Comparison of ENCODE assay signal across 22 mouse cellular contexts in the genomic region with DNA sequence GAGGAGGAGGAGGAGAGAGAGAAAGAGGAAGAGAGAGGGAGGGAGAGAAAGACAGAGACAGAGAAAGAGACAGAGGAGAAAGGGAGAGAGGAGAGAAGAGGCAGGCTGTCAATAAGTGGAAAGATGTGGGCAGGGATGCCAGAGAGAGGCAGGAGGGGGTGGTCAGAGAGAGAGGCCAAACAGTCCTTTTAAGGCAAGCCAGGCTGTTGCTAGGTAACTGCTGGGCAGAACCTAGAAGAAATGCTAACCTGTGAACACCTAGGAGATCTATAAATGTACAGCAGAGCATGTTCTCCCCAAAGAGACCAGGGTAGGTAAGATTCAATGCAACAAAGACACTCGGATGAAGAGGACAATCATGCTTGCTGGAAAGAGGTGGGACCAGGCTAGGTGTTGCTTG.
A peak's percentile ranks its signal among the peaks of the same experiment; 100 is the strongest.
DNase-seq lines count a peak whose midpoint lies in the region; ATAC-seq and TF ChIP-seq lines count a peak whose summit lies in the region.
"Had no signal": no experiment of that assay in that cellular context is flagged by ENCODE, and none has a peak within 500 bp of the region (broad histone marks: within the 10 kb centered on the region; RNA-seq: fewer than 3 reads in every experiment).

No protein-coding gene starts in this region.

- no peaks in the 10 kb centered on the region for H3K27me3 ChIP-seq in forebrain, postnatal 0 days (ENCODE audit: insufficient read depth, low read length)
- no peaks in the 10 kb centered on the region for H3K27me3 ChIP-seq in forebrain, embryonic 14.5 days (replicated peaks; ENCODE audit: control insufficient read depth, insufficient read depth, low read length)
- H3K27me3 ChIP-seq: limb, embryonic 12.5 days; liver, embryonic 12.5 days had no signal

- H3K4me3 ChIP-seq in forebrain, postnatal 0 days (ENCODE audit: low read depth, low read length), result no peak overlapping the region
- H3K4me3 ChIP-seq in forebrain, embryonic 14.5 days (ENCODE audit: low read depth, low read length), result no peak overlapping the region
- H3K4me3 ChIP-seq: limb, embryonic 12.5 days; liver, embryonic 12.5 days had no signal

- no peak overlapping the region for H3K4me2 ChIP-seq in forebrain, postnatal 0 days (ENCODE audit: low read depth)
- no peak overlapping the region for H3K4me2 ChIP-seq in forebrain, embryonic 14.5 days (ENCODE audit: low read length)
- H3K4me2 ChIP-seq: heart, embryonic 11.5 days; hindbrain, embryonic 14.5 days; limb, embryonic 12.5 days; liver, embryonic 12.5 days; lung, embryonic 14.5 days had no signal

- H3K4me1 ChIP-seq in forebrain, postnatal 0 days (ENCODE audit: insufficient read depth), result no peaks in the 10 kb centered on the region; the same call in none of the 2 replicates
- no peaks in the 10 kb centered on the region; the same call in 1 of the 2 replicates for H3K4me1 ChIP-seq in forebrain, embryonic 14.5 days (ENCODE audit: control insufficient read depth, insufficient read depth, low read length)
- H3K4me1 ChIP-seq: liver, embryonic 12.5 days had no signal

- H3K9ac ChIP-seq in forebrain, postnatal 0 days, result no peak overlapping the region
- H3K9ac ChIP-seq in forebrain, embryonic 14.5 days (ENCODE audit: low read length), result no peak overlapping the region
- H3K9ac ChIP-seq: hindbrain, embryonic 14.5 days; limb, embryonic 12.5 days; liver, embryonic 12.5 days; lung, embryonic 14.5 days had no signal

- H3K9me3 ChIP-seq in forebrain, postnatal 0 days (ENCODE audit: low read length), result no peaks in the 10 kb centered on the region
- no peaks in the 10 kb centered on the region for H3K9me3 ChIP-seq in forebrain, embryonic 14.5 days (replicated peaks; ENCODE audit: control insufficient read depth, low read length)
- H3K9me3 ChIP-seq: limb, embryonic 12.5 days; liver, embryonic 12.5 days had no signal

- no peak overlapping the region for H3K27ac ChIP-seq in forebrain, postnatal 0 days (ENCODE audit: low read depth, low read length)
- H3K27ac ChIP-seq in forebrain, embryonic 14.5 days (ENCODE audit: low read depth, low read length), result no peak overlapping the region
- H3K27ac ChIP-seq: hindbrain, embryonic 14.5 days; limb, embryonic 12.5 days; liver, embryonic 12.5 days had no signal

- no peaks in the 10 kb centered on the region for H3K36me3 ChIP-seq in forebrain, postnatal 0 days (ENCODE audit: insufficient read depth)
- no peaks in the 10 kb centered on the region for H3K36me3 ChIP-seq in forebrain, embryonic 14.5 days (ENCODE audit: control insufficient read depth, insufficient read depth, low read length)
- H3K36me3 ChIP-seq: limb, embryonic 12.5 days; liver, embryonic 12.5 days had no signal

- ATAC-seq in forebrain, postnatal 0 days, result peak; percentile 50; the same call in 1 of the 2 replicates
- no peak for ATAC-seq in forebrain, embryonic 14.5 days
- ATAC-seq: CD4-positive, CD25-positive, alpha-beta regulatory T cell, adult 4 months; forebrain, embryonic 16.5 days; liver, embryonic 12.5 days had no signal

- DNase-seq in forebrain, postnatal 0 days, result no peak
- DNase-seq in forebrain, embryonic 14.5 days (ENCODE audit: low spot score), result no peak
- DNase-seq in lung, adult 18-20 months, result peak; percentile 13 to 36
- no peak for DNase-seq in lung, postnatal 14 days
- DNase-seq in right cerebral cortex, adult 2 months (ENCODE audit: low spot score in 2 of 2), result peak; percentile 26 to 43
- DNase-seq in right cerebral cortex, postnatal 4 days, result no peak
- DNase-seq in right cerebral cortex, postnatal 36 days (ENCODE audit: low spot score in 2 of 2), result peak; percentile 6 to 28
- DNase-seq in thymus, postnatal 36 days, result no peak
- DNase-seq: cerebellum, adult 18-20 months; cerebellum, postnatal 25 days; embryo, embryonic 11 days; heart, postnatal 14 days; kidney, adult 11 months; kidney, postnatal 10 days; lung, embryonic 14.5 days; thymus, adult 18-20 months had no signal

- no peak for TF ChIP-seq CTCF in forebrain, postnatal 0 days (IDR thresholded peaks at IDR 0.05; ENCODE audit: low read depth)

- 80% methylated on average over 1 of the region's 1 CpGs for WGBS in forebrain, postnatal 0 days
- 83% methylated on average over 1 of the region's 1 CpGs for WGBS in forebrain, embryonic 14.5 days

Comparison
In these comparisons a context has a peak if more than half of its experiments do, and no peak if none do; other contexts are left out.
1. DNase-seq: peak in lung, adult 18-20 months (2 of 2), right cerebral cortex, adult 2 months (2 of 2) and right cerebral cortex, postnatal 36 days (2 of 2); none in forebrain, postnatal 0 days (single experiment), forebrain, embryonic 14.5 days (single experiment), lung, postnatal 14 days (single experiment), right cerebral cortex, postnatal 4 days (single experiment) and thymus, postnatal 36 days (0 of 2).